Mouse (Mus musculus): ENCODE measurements at regions not wholly inside any gene's neighbourhood (a gene's known extent, or its start where the extent isn't known, plus 50 kb on each side); places are given as distances from the start of the nearest gene placed in this dataset.

DNA sequence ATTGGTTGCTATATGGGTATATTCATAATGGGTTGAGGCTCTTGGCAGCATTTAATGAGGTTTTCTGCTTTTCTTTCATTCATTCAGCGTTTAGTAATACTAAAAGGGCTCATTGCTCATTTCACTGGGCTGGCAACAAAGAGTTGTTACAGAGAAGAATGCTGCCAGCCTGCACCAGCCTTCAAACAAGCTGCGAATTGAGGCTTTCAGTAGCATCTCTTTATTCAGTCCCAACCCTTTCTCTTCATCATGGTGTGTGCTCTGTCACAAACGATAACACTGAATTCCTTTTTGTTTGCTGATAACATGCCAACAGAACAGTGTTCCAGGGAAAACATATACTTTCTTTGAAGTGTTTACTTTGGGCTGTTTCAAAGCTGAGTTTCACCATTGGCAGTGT, 237.6 kb downstream of the Phf14 start:
- TF ChIP-seq EP300 (optimal IDR thresholded peaks at IDR 0.05) (no peak), CTCF (IDR thresholded peaks at IDR 0.05; ENCODE audit: low read depth) (no peak)
